Mouse (Mus musculus): ENCODE results near the gene Prima1.

DNA sequence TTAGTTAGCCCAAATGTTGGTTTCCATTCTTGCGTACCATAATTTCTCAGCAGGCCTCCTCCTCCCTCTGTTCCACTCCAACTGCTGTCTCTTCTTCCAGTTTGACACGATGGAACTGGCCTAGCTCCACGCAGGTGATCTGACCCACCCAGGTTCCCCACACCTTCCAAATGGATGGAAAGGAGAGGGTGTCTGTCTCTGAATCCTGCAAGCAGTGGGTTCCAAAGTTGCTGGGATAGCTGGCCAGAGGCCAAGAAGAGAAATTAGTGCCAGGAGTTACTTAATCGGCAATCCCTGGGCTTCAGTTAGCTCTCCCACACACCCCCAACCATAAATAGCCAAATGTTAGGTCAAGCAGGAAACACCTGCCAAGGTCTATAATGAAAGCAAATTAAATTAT lies 81.2 kb downstream of the Prima1 start:
- TF ChIP-seq CTCF (IDR thresholded peaks at IDR 0.05) (no peak), EP300 (IDR thresholded peaks at IDR 0.05; ENCODE audit: insufficient read depth, low read depth, low read length) (no peak)

Data from heart, adult 2 months (tissue).